Mouse (Mus musculus) embryonic facial prominence, embryonic 13.5 days (tissue): Measurements from ENCODE around the gene Tnnc1. TPM values are rescaled to one million over a fixed set of nuclear protein-coding genes. Genes with fewer than 3 reads are reported as not detected.
A peak's percentile ranks its signal among the peaks of the same experiment; 100 is the strongest.

Experiments
- ATAC-seq: fragments of 200-750 bp; cut with Nextera tagmentation; 2 replicates; pipeline ENCODE4 v1.8.0; 2017; ENCODE audit warnings: low read depth; ENCODE audit not compliant: insufficient number of reproducible peaks, insufficient read depth, low FRiP score, low TSS enrichment
- H3K27ac ChIP-seq: fragments of 300-500 bp; sonication (generic); 2 replicates; pipeline ENCODE4 v1.5.1; 2015; ENCODE audit warnings: moderate library complexity, mild to moderate bottlenecking, inconsistent platforms
- H3K27me3 ChIP-seq: fragments of 300-500 bp; sonication (generic); 2 replicates; pipeline ENCODE4 v1.6.1; 2015; ENCODE audit warnings: mild to moderate bottlenecking, inconsistent platforms
- H3K36me3 ChIP-seq: fragments of 300-500 bp; sonication (generic); 2 replicates; pipeline ENCODE4 v1.6.1; 2015; ENCODE audit warnings: mild to moderate bottlenecking, inconsistent platforms
- H3K4me1 ChIP-seq: fragments of 300-500 bp; sonication (generic); 2 replicates; pipeline ENCODE4 v1.6.1; 2015; ENCODE audit warnings: inconsistent platforms
- H3K4me2 ChIP-seq: fragments of 300-500 bp; sonication (generic); 2 replicates; pipeline ENCODE4 v1.6.1; 2015; ENCODE audit warnings: moderate library complexity, mild to moderate bottlenecking, inconsistent platforms
- H3K4me3 ChIP-seq: fragments of 300-500 bp; sonication (generic); 2 replicates; pipeline ENCODE4 v1.5.1; 2015; ENCODE audit warnings: mild to moderate bottlenecking, inconsistent platforms
- H3K9ac ChIP-seq: fragments of 300-500 bp; sonication (generic); 2 replicates; pipeline ENCODE4 v1.6.1; 2015; ENCODE audit warnings: mild to moderate bottlenecking, inconsistent platforms
- H3K9me3 ChIP-seq: fragments of 300-500 bp; sonication (generic); 2 replicates; pipeline ENCODE4 v1.6.1; 2016; ENCODE audit warnings: inconsistent platforms
- WGBS: fragments of 180-500 bp; shearing (Covaris S2); methylation state at CpG from one replicate; pipeline ENCODE4 v1.1.7; 2015; ENCODE audit warnings: mixed read lengths; 5-methylcytosine and 5-hydroxymethylcytosine counted together
- polyA plus RNA-seq: library from polyadenylated mRNA; unstranded; fragments of >200 nt; fragmentation: Nextera tagmentation; extraction: Ambion mirVana; gene quantifications from 2 replicates; pipeline ENCODE4 v1.2.1, GENCODE M21; 2015

Tnnc1 gene
- polyA plus RNA-seq, result 34.6 and 38.8 TPM in 2 replicates

- no peaks in the 10 kb centered on the region for H3K9me3 ChIP-seq
- H3K9ac ChIP-seq, result 0 out of 2 replicates have a peak within 1 kb of the TSS, but pooled peaks have one; percentile 2
- H3K36me3 ChIP-seq, result peaks cover 17% of the 10 kb centered on the region
- peak within 1 kb of the TSS; percentile 89 for H3K4me2 ChIP-seq
- ATAC-seq, result no peak
- no peaks in the 10 kb centered on the region for H3K27me3 ChIP-seq
- peaks cover 31% of the 10 kb centered on the region for H3K4me1 ChIP-seq
- no peak within 1 kb of the TSS for H3K27ac ChIP-seq
- 79% methylated on average over 2 of the region's 2 CpGs for WGBS
- H3K4me3 ChIP-seq, result peak within 1 kb of the TSS; percentile 77
Measured at GRCm38 (mm10) chr14:31208084-31208483, at the start of gene Tnnc1. Gene Tnnc1 (plus strand): TSS chr14:31208312.

- no peaks in the 10 kb centered on the region for H3K27me3 ChIP-seq
- H3K4me1 ChIP-seq, result no peaks in the 10 kb centered on the region
Measured at GRCm38 (mm10) chr14:31160196-31161150, 47.6 kb upstream of the Tnnc1 start.

GRCm38 (mm10) chr14:31161191-31161590 is 46.9 kb upstream of the Tnnc1 start:
- Histone ChIP-seq H3K27me3 (no peaks in the 10 kb centered on the region), H3K9me3 (no peaks in the 10 kb centered on the region), H3K4me3 (no peak overlapping the region), H3K36me3 (no peaks in the 10 kb centered on the region), H3K27ac (no peak overlapping the region), H3K4me2 (no peak overlapping the region), H3K4me1 (peaks cover 6% of the 10 kb centered on the region), H3K9ac (no peak overlapping the region)
- no peak for ATAC-seq
- WGBS, result 88% methylated on average over 7 of the region's 7 CpGs

More at GRCm38 (mm10) chr14:31160196-31161150, 47.6 kb upstream of the Tnnc1 start:
- Histone ChIP-seq H3K4me3 (no peak overlapping the region), H3K9me3 (no peaks in the 10 kb centered on the region), H3K4me2 (no peak overlapping the region), H3K27ac (no peak overlapping the region), H3K9ac (no peak overlapping the region), H3K36me3 (no peaks in the 10 kb centered on the region)
- WGBS, result 75% methylated on average over 27 of the region's 27 CpGs
- ATAC-seq, result no peak

- no peak overlapping the region for H3K4me2 ChIP-seq
- no peaks in the 10 kb centered on the region for H3K27me3 ChIP-seq
- H3K4me3 ChIP-seq, result no peak overlapping the region
- no peak for ATAC-seq
- H3K27ac ChIP-seq, result no peak overlapping the region
- no peak overlapping the region for H3K9ac ChIP-seq
- no peaks in the 10 kb centered on the region for H3K36me3 ChIP-seq
- H3K9me3 ChIP-seq, result no peaks in the 10 kb centered on the region
- 80% methylated on average over 10 of the region's 10 CpGs for WGBS
- H3K4me1 ChIP-seq, result peaks cover 10% of the 10 kb centered on the region
Measured at GRCm38 (mm10) chr14:31161638-31162037, 46.5 kb upstream of the Tnnc1 start.

- H3K27ac ChIP-seq, result no peak overlapping the region
- no peak overlapping the region for H3K4me2 ChIP-seq
- no peaks in the 10 kb centered on the region for H3K36me3 ChIP-seq
- no peaks in the 10 kb centered on the region for H3K27me3 ChIP-seq
- H3K4me3 ChIP-seq, result no peak overlapping the region
- 81% methylated on average over 8 of the region's 8 CpGs for WGBS
- no peaks in the 10 kb centered on the region for H3K9me3 ChIP-seq
- peaks cover 14% of the 10 kb centered on the region for H3K4me1 ChIP-seq
- no peak for ATAC-seq
- no peak overlapping the region for H3K9ac ChIP-seq
Measured at GRCm38 (mm10) chr14:31164067-31164466, 44.0 kb upstream of the Tnnc1 start.

- no peak overlapping the region for H3K4me2 ChIP-seq
- 0 out of 2 replicates have a peak, but pooled peaks cover under 1% of the 10 kb centered on the region for H3K36me3 ChIP-seq
- no peaks in the 10 kb centered on the region for H3K9me3 ChIP-seq
- no peak overlapping the region for H3K4me3 ChIP-seq
- H3K9ac ChIP-seq, result no peak overlapping the region
- 69% methylated on average over 2 of the region's 2 CpGs for WGBS
- peaks cover 14% of the 10 kb centered on the region for H3K4me1 ChIP-seq
- H3K27ac ChIP-seq, result no peak overlapping the region
- no peak for ATAC-seq
- H3K27me3 ChIP-seq, result no peaks in the 10 kb centered on the region
Measured at GRCm38 (mm10) chr14:31165010-31165409, 43.1 kb upstream of the Tnnc1 start.

GRCm38 (mm10) chr14:31165458-31165857 is 42.7 kb upstream of the Tnnc1 start:
- WGBS, result 56% methylated on average over 7 of the region's 7 CpGs
- Histone ChIP-seq H3K9me3 (no peaks in the 10 kb centered on the region), H3K9ac (no peak overlapping the region), H3K27me3 (no peaks in the 10 kb centered on the region), H3K4me2 (no peak overlapping the region), H3K27ac (no peak overlapping the region), H3K36me3 (peaks cover 5% of the 10 kb centered on the region), H3K4me3 (no peak overlapping the region), H3K4me1 (peaks cover 14% of the 10 kb centered on the region)
- ATAC-seq, result no peak

GRCm38 (mm10) chr14:31165991-31166630 is 42.0 kb upstream of the Tnnc1 start:
- no peak for ATAC-seq
- H3K27ac ChIP-seq, result no peak overlapping the region
- peak overlapping the region; percentile 27 for H3K4me2 ChIP-seq

GRCm38 (mm10) chr14:31166827-31167226 is 41.3 kb upstream of the Tnnc1 start:
- H3K9me3 ChIP-seq, result no peaks in the 10 kb centered on the region
- ATAC-seq, result no peak
- no peaks in the 10 kb centered on the region for H3K27me3 ChIP-seq
- no peak overlapping the region for H3K27ac ChIP-seq
- H3K9ac ChIP-seq, result no peak overlapping the region
- H3K4me1 ChIP-seq, result peaks cover 14% of the 10 kb centered on the region
- peak overlapping the region; percentile 27 for H3K4me2 ChIP-seq
- peaks cover 18% of the 10 kb centered on the region for H3K36me3 ChIP-seq
- H3K4me3 ChIP-seq, result peak overlapping the region; percentile 11
- 66% methylated on average over 9 of the region's 9 CpGs for WGBS

More at GRCm38 (mm10) chr14:31165991-31166630, 42.0 kb upstream of the Tnnc1 start:
- H3K27me3 ChIP-seq, result no peaks in the 10 kb centered on the region
- no peak overlapping the region for H3K9ac ChIP-seq
- WGBS, result 62% methylated on average over 10 of the region's 10 CpGs
- H3K4me1 ChIP-seq, result peaks cover 14% of the 10 kb centered on the region
- H3K36me3 ChIP-seq, result peaks cover 11% of the 10 kb centered on the region
- H3K4me3 ChIP-seq, result no peak overlapping the region
- no peaks in the 10 kb centered on the region for H3K9me3 ChIP-seq

- H3K9me3 ChIP-seq, result no peaks in the 10 kb centered on the region
- peak within 1 kb of the TSS; percentile 32; the same call in 1 of the 2 replicates for H3K9ac ChIP-seq
- ATAC-seq, result no peak
- peak within 1 kb of the TSS; percentile 11 for H3K4me3 ChIP-seq
- 41% methylated on average over 10 of the region's 10 CpGs for WGBS
- H3K4me1 ChIP-seq, result peaks cover 14% of the 10 kb centered on the region
- peaks cover 34% of the 10 kb centered on the region for H3K36me3 ChIP-seq
- peak within 1 kb of the TSS; percentile 16; the same call in 1 of the 2 replicates for H3K27ac ChIP-seq
- H3K27me3 ChIP-seq, result no peaks in the 10 kb centered on the region
- peak within 1 kb of the TSS; percentile 27 for H3K4me2 ChIP-seq
Measured at GRCm38 (mm10) chr14:31168425-31168824, 39.7 kb upstream of the Tnnc1 start, which contains the start of gene Stab1. Gene Stab1 (minus strand): TSS chr14:31168641.

GRCm38 (mm10) chr14:31169508-31169907 is 38.6 kb upstream of the Tnnc1 start:
- peaks cover 45% of the 10 kb centered on the region for H3K36me3 ChIP-seq
- ATAC-seq, result no peak
- no peaks in the 10 kb centered on the region for H3K27me3 ChIP-seq
- H3K27ac ChIP-seq, result no peak overlapping the region
- H3K4me1 ChIP-seq, result peaks cover 14% of the 10 kb centered on the region
- H3K9me3 ChIP-seq, result no peaks in the 10 kb centered on the region
- H3K9ac ChIP-seq, result no peak overlapping the region
- WGBS, result 82% methylated on average over 6 of the region's 6 CpGs
- no peak overlapping the region for H3K4me3 ChIP-seq
- H3K4me2 ChIP-seq, result no peak overlapping the region
